Mouse (Mus musculus) midbrain, embryonic 12.5 days (tissue): ENCODE measurements around the gene Adora3. TPM values are rescaled to one million over a fixed set of nuclear protein-coding genes. Genes with fewer than 3 reads are reported as not detected.

Source experiments
- ATAC-seq: fragments of 200-750 bp; cut with Nextera tagmentation; 2 replicates; pipeline ENCODE4 v1.8.0; 2017; ENCODE audit warnings: low read depth, moderate TSS enrichment, moderate library complexity; ENCODE audit not compliant: low FRiP score
- H3K27ac ChIP-seq: fragments of 300-500 bp; sonication (generic); replicated peaks from 2 replicates; pipeline ENCODE4 v1.5.1; 2016; ENCODE audit warnings: mild to moderate bottlenecking
- H3K27me3 ChIP-seq: fragments of 300-500 bp; sonication (generic); 2 replicates; pipeline ENCODE4 v1.6.1; 2016; ENCODE audit warnings: mild to moderate bottlenecking
- H3K36me3 ChIP-seq: fragments of 300-500 bp; sonication (generic); 2 replicates; pipeline ENCODE4 v1.6.1; 2016
- H3K4me1 ChIP-seq: fragments of 300-500 bp; sonication (generic); 2 replicates; pipeline ENCODE4 v1.6.1; 2016
- H3K4me2 ChIP-seq: fragments of 300-500 bp; sonication (generic); replicated peaks from 2 replicates; pipeline ENCODE4 v1.6.1; 2016; ENCODE audit warnings: mild to moderate bottlenecking, moderate library complexity
- H3K4me3 ChIP-seq: fragments of 300-500 bp; sonication (generic); 2 replicates; pipeline ENCODE4 v1.5.1; 2016; ENCODE audit warnings: mild to moderate bottlenecking
- H3K9ac ChIP-seq: fragments of 300-500 bp; sonication (generic); replicated peaks from 2 replicates; pipeline ENCODE4 v1.6.1; 2016; ENCODE audit warnings: mild to moderate bottlenecking, moderate library complexity
- H3K9me3 ChIP-seq: fragments of 300-500 bp; sonication (generic); 2 replicates; pipeline ENCODE4 v1.6.1; 2016; ENCODE audit warnings: mild to moderate bottlenecking
- WGBS: fragments of 180-500 bp; shearing (Covaris S2); methylation state at CpG from one replicate; pipeline ENCODE4 v1.1.7; 2016; 5-methylcytosine and 5-hydroxymethylcytosine counted together
- polyA plus RNA-seq: library from polyadenylated mRNA; unstranded; fragments of >200 nt; fragmentation: Nextera tagmentation; extraction: Ambion mirVana; gene quantifications from 2 replicates; pipeline ENCODE4 v1.2.1, GENCODE M21; 2016

Adora3 gene
- polyA plus RNA-seq, 1 experiment from 2014 or later, result not detected

DNA sequence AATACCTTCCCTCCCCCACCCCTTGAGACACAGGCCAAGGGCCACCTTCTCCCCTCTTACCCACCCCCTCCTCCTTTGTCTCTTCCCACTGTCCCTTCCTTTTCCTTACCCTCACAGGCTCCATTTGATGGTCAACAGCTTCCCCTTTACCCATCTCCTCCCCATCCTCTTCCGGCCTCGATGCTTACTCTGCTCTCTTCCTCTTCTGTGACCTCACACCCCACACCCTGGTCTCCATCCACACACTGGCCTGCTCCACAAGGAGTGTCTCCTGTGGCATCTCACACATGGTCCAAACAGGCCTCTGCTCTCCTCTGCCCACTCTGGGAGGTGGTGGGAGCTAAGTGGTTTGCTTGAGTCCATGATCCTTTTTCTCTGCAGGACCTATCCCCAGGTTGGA is 7.3 kb downstream of the Adora3 start:
- Histone ChIP-seq H3K36me3 (no peaks in the 10 kb centered on the region), H3K4me1 (no peaks in the 10 kb centered on the region), H3K27ac (no peak overlapping the region), H3K4me3 (no peak overlapping the region), H3K9ac (no peak overlapping the region), H3K27me3 (no peaks in the 10 kb centered on the region), H3K4me2 (no peak overlapping the region), H3K9me3 (no peaks in the 10 kb centered on the region)
- ATAC-seq, result no peak
- 86% methylated on average over 2 of the region's 2 CpGs for WGBS

DNA sequence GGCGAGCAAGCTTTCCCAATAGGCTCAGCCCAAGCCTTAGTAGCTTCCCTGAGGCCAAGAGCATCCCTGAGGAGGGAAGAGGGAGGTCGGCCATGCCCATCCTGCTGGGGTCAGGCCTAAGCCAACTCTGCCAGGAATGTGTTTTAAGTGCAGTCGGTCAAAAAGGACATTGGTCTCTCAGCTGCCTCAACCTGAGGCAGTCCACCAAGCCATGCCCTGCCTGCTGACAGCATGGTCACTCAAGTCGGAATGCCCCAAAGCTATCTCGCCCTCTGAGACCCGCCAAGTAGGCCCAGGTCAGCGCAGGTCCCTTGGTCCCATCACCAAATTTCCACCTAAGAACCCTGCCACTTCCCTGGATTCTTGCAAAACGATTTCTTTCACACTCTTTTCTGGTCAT is 8.1 kb downstream of the Adora3 start:
- Histone ChIP-seq H3K4me3 (no peak overlapping the region), H3K9ac (no peak overlapping the region), H3K4me1 (no peaks in the 10 kb centered on the region), H3K36me3 (no peaks in the 10 kb centered on the region), H3K27me3 (no peaks in the 10 kb centered on the region), H3K9me3 (no peaks in the 10 kb centered on the region), H3K4me2 (no peak overlapping the region), H3K27ac (no peak overlapping the region)
- no peak for ATAC-seq
- 85% methylated on average over 8 of the region's 8 CpGs for WGBS

DNA sequence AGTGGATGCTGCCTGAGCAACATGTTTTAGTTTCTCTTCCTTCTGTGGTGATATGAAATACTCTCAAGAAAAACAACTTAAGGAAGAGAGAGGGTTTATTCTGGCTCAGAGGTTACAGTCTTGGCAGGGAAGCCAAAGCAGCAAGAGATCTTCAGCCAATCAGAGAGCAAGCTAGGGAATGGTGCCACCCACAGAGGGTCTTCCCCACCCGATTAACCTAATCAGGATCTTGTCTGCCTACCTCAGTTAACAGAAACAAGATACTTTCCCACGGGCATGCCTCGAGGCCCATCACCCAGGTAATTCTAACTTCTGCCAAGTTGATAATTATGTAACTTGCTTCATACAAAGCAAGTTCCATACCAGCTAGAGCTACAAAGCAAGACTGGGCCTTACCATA is 9.8 kb downstream of the Adora3 start:
- H3K9ac ChIP-seq, result no peak overlapping the region
- 84% methylated on average over 3 of the region's 3 CpGs for WGBS
- H3K27ac ChIP-seq, result no peak overlapping the region
- H3K36me3 ChIP-seq, result no peaks in the 10 kb centered on the region
- H3K4me3 ChIP-seq, result no peak overlapping the region
- no peaks in the 10 kb centered on the region for H3K9me3 ChIP-seq
- no peak overlapping the region for H3K4me2 ChIP-seq
- no peaks in the 10 kb centered on the region for H3K4me1 ChIP-seq
- no peak for ATAC-seq
- no peaks in the 10 kb centered on the region for H3K27me3 ChIP-seq

DNA sequence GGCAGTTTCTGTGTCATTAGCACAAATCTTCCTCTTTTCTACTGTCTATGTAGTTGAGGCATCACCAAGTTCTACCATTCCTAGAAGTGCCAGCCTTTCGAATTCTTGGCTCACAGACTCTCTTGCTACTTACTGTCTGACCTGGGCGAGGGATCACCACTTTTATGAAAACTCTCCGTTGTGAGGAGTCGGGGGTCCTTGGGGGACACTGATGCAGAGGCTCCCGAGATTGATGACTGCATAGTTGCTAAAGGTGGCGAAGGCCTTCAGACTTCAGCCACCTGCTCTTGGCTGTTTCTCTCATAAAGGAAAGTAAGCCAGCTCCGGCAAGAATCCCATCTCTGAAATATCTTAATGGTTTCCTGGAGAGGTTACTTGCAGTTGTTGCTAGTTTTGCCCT is 11.4 kb downstream of the Adora3 start:
- ATAC-seq, result no peak
- 92% methylated on average over 7 of the region's 7 CpGs for WGBS

DNA sequence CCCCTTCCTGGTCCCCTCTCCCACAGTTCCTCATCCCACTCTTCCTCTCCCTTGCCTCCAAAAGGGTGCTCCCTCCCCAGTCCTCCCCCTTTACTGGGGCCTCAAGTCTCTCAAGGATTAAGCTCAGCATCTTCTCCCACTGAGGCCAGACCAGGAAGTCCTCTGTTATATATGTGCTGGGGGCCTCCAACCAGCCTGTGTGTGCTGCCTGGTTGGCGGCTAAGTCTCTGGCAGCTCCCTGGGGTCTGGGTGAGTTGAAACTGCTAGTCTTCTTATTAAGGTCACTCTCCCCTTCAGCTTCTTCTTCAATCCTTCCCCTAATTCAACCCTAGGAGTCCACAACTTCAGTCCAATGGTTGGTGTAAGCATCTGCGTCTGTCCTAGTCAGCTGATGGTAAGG is 12.5 kb downstream of the Adora3 start:
- H3K4me1 ChIP-seq, result no peaks in the 10 kb centered on the region
- H3K4me3 ChIP-seq, result no peak overlapping the region
- no peaks in the 10 kb centered on the region for H3K27me3 ChIP-seq
- H3K4me2 ChIP-seq, result no peak overlapping the region
- no peaks in the 10 kb centered on the region for H3K9me3 ChIP-seq
- H3K27ac ChIP-seq, result no peak overlapping the region
- no peak overlapping the region for H3K9ac ChIP-seq
- no peak for ATAC-seq
- no peaks in the 10 kb centered on the region for H3K36me3 ChIP-seq
- WGBS, result 94% methylated on average over 2 of the region's 2 CpGs

More for the DNA sequence above, 11.4 kb downstream of the Adora3 start:
- no peak overlapping the region for H3K4me3 ChIP-seq
- H3K27ac ChIP-seq, result no peak overlapping the region
- H3K4me2 ChIP-seq, result no peak overlapping the region
- H3K4me1 ChIP-seq, result no peaks in the 10 kb centered on the region
- H3K9me3 ChIP-seq, result no peaks in the 10 kb centered on the region
- no peak overlapping the region for H3K9ac ChIP-seq
- H3K36me3 ChIP-seq, result no peaks in the 10 kb centered on the region
- no peaks in the 10 kb centered on the region for H3K27me3 ChIP-seq

DNA sequence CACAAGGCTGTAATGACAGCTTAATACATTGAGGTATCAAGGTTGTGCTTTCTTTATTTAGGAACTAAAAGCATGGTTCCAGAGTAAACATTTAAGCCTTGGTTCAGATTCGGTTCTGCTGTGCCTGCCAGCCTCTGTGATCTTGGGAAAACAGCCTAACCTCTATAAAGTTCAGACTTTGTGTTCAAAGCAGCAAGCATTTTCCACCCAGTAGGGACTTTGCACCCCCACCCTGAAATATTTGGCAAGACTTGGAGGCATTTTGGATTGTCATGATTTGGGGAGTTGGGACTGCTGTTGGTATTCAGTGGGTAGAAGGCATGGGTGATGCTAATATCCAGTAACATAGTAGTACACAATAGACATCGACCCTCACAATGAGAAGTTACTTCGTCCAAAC is 18.3 kb downstream of the Adora3 start:
- Histone ChIP-seq H3K27ac (no peak overlapping the region), H3K9me3 (no peaks in the 10 kb centered on the region), H3K4me3 (no peak overlapping the region), H3K36me3 (no peaks in the 10 kb centered on the region), H3K4me1 (no peaks in the 10 kb centered on the region), H3K9ac (no peak overlapping the region), H3K27me3 (no peaks in the 10 kb centered on the region), H3K4me2 (no peak overlapping the region)
- no peak for ATAC-seq
- WGBS, result 78% methylated on average over 3 of the region's 3 CpGs

DNA sequence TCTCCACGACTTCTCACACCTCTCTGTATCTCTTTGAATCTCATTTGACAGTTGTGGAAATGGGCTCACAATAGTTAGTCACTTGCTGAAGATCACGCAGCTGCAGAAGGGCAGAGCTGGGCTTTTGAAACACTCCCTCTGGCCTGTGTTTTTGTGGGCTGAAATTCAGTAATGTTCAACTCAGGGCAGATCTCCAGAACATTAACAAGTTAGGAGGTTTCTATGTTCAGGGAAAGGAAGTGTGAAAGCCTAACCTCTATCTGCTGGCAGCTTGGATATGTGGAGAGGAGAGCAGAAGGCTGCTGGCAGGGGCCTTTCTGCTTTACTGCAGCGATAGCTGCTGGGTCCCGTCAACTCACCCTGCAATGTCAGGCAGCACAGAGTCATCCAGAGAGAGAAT is 19.6 kb downstream of the Adora3 start:
- no peak overlapping the region for H3K4me3 ChIP-seq
- no peaks in the 10 kb centered on the region for H3K27me3 ChIP-seq
- H3K36me3 ChIP-seq, result no peaks in the 10 kb centered on the region
- H3K27ac ChIP-seq, result no peak overlapping the region
- H3K4me2 ChIP-seq, result no peak overlapping the region
- 79% methylated on average over 4 of the region's 4 CpGs for WGBS
- no peaks in the 10 kb centered on the region for H3K4me1 ChIP-seq
- ATAC-seq, result no peak
- no peaks in the 10 kb centered on the region for H3K9me3 ChIP-seq
- no peak overlapping the region for H3K9ac ChIP-seq

DNA sequence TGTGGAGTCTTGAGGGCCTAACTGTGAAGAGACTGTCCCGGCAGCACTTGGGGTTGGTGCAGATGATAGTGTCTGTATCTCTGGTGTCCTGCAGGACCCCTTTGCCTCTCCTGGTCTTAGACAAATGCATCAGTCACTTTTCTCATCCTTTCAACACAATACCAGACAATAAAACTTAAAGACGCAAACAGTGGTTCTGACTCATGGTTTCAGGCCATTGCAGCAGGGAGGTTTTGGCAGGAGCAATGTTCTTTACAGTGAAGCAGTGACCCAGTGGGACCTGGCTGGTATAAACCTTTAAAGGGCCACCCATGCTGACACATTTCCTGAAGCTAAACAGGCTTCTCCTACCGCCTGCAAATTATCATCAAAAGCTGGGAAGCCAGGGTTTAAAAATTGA is 20.5 kb downstream of the Adora3 start:
- no peak overlapping the region for H3K27ac ChIP-seq
- no peaks in the 10 kb centered on the region for H3K27me3 ChIP-seq
- H3K36me3 ChIP-seq, result no peaks in the 10 kb centered on the region
- H3K9ac ChIP-seq, result no peak overlapping the region
- H3K9me3 ChIP-seq, result no peaks in the 10 kb centered on the region
- H3K4me2 ChIP-seq, result no peak overlapping the region
- no peak for ATAC-seq
- WGBS, result 96% methylated on average over 3 of the region's 3 CpGs
- no peaks in the 10 kb centered on the region for H3K4me1 ChIP-seq
- H3K4me3 ChIP-seq, result no peak overlapping the region

DNA sequence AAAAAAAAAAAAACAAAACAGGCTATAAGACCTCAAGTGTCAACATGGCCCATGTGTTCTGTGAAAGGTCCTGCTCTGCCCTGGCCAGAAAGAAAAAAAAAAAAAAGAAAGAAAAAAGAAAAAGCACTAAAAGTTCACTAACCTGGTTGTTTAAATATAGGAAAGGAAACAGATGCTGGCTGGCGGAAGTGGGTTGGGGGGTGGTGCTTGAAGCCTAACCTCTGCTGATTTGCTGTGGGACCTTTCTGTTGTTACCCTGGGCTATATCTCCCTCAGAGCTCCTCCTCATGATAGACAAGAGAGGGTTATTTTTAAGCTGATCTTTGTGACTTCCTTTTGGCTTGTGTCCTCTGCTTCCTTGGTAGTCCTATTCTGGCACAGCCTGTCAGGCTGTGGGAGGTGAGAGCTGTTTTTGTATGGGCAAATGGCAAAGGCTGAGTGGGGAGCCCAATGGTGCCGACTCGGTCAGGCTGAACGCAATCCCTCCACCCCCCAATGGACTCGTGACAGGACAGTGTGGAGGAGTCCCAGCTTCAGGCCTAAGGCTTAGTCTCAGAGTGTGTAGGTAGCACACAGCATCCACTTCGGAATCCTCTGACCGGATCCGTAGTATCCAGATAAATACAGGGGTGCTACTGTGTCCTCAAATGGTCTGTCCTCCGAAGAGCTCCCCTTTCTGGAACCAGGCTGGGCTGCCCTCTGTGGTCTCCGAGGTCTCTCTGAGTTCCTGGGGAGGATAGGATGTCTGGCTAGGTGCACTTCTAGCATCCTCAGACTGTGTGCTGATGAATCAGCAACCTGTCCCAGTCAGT is 21.3 kb downstream of the Adora3 start:
- no peak overlapping the region for H3K27ac ChIP-seq
- H3K4me3 ChIP-seq, result no peak overlapping the region
- no peaks in the 10 kb centered on the region for H3K4me1 ChIP-seq
- 82% methylated on average over 10 of the region's 10 CpGs for WGBS
- no peak overlapping the region for H3K9ac ChIP-seq
- H3K36me3 ChIP-seq, result no peaks in the 10 kb centered on the region
- no peaks in the 10 kb centered on the region for H3K9me3 ChIP-seq
- no peak for ATAC-seq
- no peaks in the 10 kb centered on the region for H3K27me3 ChIP-seq
- no peak overlapping the region for H3K4me2 ChIP-seq

DNA sequence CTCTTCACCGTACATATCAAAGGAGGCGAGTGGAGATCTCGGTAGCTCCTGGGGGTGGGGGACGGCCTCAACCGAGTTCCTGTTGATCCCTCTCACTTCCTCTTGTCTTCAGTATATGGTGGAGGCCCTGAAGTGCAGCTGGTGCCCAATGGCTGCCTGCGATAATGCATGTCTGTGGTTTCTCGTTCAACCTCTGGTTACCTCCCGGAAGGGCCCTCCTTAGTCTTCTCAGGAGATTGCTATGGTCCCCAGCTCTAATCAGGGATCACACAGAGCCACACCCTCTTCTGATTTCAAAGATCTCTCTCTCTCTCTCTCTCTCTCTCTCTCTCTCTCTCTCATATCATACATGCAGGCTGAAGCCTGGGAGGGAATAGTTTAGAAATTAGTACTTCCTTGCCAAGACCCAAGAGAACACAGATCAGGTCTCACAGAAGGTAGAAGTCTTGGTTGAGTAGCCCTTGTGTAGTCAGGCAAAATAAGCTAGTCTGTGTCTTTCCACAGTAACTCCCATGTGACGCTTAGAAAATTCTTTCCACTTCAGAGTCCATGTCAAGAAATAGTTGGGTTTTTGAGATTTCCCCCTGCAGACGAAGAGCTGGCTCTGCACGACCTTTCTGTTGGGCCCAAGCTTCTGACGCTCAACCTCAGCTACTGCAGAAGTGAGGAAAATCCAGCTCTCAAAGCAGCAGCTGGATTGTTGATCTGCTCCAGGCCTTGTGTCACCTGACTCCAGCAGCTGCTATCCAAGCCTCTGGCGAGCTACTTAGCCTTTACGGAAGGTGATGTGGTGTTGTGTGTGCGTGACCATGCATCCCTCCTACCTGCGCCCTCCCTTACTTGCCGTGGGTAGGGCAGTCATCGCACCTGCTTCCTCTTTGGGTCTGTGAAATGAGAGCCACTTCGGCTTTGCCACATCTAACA is 22.2 kb downstream of the Adora3 start:
- Histone ChIP-seq H3K36me3 (no peaks in the 10 kb centered on the region), H3K9me3 (no peaks in the 10 kb centered on the region), H3K27ac (no peak overlapping the region), H3K4me2 (no peak overlapping the region), H3K4me3 (no peak overlapping the region), H3K4me1 (no peaks in the 10 kb centered on the region), H3K27me3 (no peaks in the 10 kb centered on the region), H3K9ac (no peak overlapping the region)
- ATAC-seq, result no peak
- WGBS, result 87% methylated on average over 19 of the region's 19 CpGs

DNA sequence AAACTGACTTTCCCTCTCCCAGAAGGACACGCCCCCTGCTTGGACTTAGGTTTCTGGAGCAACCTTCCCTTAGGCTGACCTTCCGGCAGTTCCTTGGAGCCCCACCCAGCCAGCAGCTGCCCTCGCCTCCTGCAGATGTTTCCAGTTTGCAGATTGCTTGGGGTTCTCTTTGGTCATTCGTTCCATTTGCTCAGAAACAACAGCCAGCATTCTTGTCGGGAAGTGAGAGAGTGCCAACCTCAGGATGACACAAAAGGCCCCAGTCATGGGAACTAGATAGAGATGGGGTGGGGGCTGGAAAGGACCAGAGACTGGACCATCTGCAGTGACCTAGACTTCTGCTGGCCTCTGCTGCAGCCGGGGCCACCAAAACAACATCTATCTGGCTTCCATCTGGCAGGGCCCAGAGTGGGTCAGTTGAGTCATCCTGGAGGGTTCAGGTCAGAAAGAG is 23.3 kb downstream of the Adora3 start:
- H3K4me2 ChIP-seq, result no peak overlapping the region
- no peaks in the 10 kb centered on the region for H3K9me3 ChIP-seq
- no peak overlapping the region for H3K4me3 ChIP-seq
- ATAC-seq, result no peak
- H3K27me3 ChIP-seq, result no peaks in the 10 kb centered on the region
- H3K4me1 ChIP-seq, result no peaks in the 10 kb centered on the region
- no peak overlapping the region for H3K9ac ChIP-seq
- H3K36me3 ChIP-seq, result no peaks in the 10 kb centered on the region
- H3K27ac ChIP-seq, result no peak overlapping the region
- 69% methylated on average over 6 of the region's 6 CpGs for WGBS
